Mouse (Mus musculus) midbrain, embryonic 13.5 days (tissue): ENCODE data around the gene Nrn1. TPM values are rescaled to one million over a fixed set of nuclear protein-coding genes. Genes with fewer than 3 reads are reported as not detected.

Experiments
- ATAC-seq: fragments of 200-750 bp; cut with Nextera tagmentation; 2 replicates; pipeline ENCODE4 v1.8.0; 2017; ENCODE audit warnings: mild to moderate bottlenecking, moderate TSS enrichment, moderate library complexity
- H3K27ac ChIP-seq: fragments of 300-500 bp; sonication (generic); 2 replicates; pipeline ENCODE4 v1.5.1; 2015; ENCODE audit warnings: inconsistent platforms, mild to moderate bottlenecking, moderate library complexity
- H3K27me3 ChIP-seq: fragments of 300-500 bp; sonication (generic); 2 replicates; pipeline ENCODE4 v1.6.1; 2015; ENCODE audit warnings: mild to moderate bottlenecking, inconsistent platforms
- H3K36me3 ChIP-seq: fragments of 300-500 bp; sonication (generic); 2 replicates; pipeline ENCODE4 v1.6.1; 2015; ENCODE audit warnings: mild to moderate bottlenecking, inconsistent platforms
- H3K4me1 ChIP-seq: fragments of 300-500 bp; sonication (generic); replicated peaks from 2 replicates; pipeline ENCODE4 v1.6.1; 2015; ENCODE audit warnings: inconsistent platforms
- H3K4me2 ChIP-seq: fragments of 300-500 bp; sonication (generic); replicated peaks from 2 replicates; pipeline ENCODE4 v1.6.1; 2015; ENCODE audit warnings: moderate library complexity, mild to moderate bottlenecking, inconsistent platforms
- H3K4me3 ChIP-seq: fragments of 300-500 bp; sonication (generic); replicated peaks from 2 replicates; pipeline ENCODE4 v1.5.1; 2015; ENCODE audit warnings: mild to moderate bottlenecking, inconsistent platforms
- H3K9ac ChIP-seq: fragments of 300-500 bp; sonication (generic); replicated peaks from 2 replicates; pipeline ENCODE4 v1.6.1; 2015; ENCODE audit warnings: mild to moderate bottlenecking, inconsistent platforms
- H3K9me3 ChIP-seq: fragments of 300-500 bp; sonication (generic); 2 replicates; pipeline ENCODE4 v1.6.1; 2016; ENCODE audit warnings: mild to moderate bottlenecking, inconsistent platforms
- WGBS: fragments of 180-500 bp; shearing (Covaris S2); methylation state at CpG from one replicate; pipeline ENCODE4 v1.1.7; 2015; 5-methylcytosine and 5-hydroxymethylcytosine counted together
- polyA plus RNA-seq: library from polyadenylated mRNA; unstranded; fragments of >200 nt; fragmentation: Nextera tagmentation; extraction: Ambion mirVana; gene quantifications from 2 replicates; pipeline ENCODE4 v1.2.1, GENCODE M21; 2015

Gene Nrn1
- polyA plus RNA-seq, 1 experiment from 2014 or later = 79.8 TPM

DNA sequence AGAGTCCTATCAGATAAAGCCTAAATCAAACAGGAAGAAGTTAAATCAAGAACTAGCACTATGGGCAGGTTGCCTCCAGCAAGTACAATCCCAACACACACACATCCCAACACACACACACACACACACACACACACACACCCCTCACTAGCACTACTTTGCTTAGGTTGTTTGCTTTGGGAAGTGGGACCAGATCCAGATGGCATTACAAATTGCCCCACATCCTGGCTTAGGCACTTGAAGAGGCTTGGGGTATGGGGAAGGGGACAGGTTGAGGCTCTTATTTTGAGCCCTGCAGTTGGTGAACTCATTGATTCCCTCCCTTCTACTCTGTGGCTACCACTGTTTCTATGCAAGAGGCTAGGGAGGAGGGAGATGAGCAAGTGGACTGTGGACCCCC, 12.6 kb downstream of the Nrn1 start:
- peaks cover 64% of the 10 kb centered on the region for H3K27me3 ChIP-seq
- H3K4me1 ChIP-seq = peaks cover 49% of the 10 kb centered on the region
- no peak overlapping the region for H3K27ac ChIP-seq

DNA sequence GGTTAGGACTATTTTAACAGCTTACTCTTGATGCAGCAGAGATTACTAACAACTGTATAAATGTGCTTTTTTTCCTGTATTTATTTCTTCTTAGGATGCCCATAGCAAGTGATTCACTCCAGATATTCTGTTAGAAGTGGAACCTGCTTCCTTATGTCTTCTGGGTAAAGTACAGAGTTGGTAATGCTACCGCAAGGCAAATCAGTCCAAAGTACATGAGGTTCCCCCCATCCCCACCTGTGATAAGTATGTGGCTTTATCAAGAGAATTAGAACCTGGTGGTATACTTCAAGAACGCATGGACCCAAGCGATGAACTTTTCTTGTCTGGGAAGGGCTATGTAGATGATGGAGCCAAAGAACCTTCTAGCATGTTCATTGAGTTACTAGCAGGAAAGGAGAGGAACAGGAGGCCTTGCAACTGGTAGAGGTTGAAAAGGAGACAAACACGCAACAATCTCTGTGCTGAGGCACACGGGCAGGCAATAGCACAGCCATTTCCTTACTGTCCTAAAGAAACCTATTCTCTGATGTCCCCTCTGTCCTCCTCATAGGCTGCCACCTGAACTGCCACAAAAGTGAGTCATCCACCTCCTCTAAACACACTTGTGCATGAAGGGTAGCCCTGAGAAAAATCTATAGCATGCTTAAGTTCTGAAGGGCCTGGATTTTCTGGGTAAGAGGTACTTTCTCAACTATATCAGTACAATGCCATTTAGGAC, 14.5 kb downstream of the Nrn1 start:
- H3K27me3 ChIP-seq = peaks cover 56% of the 10 kb centered on the region
- no peaks in the 10 kb centered on the region for H3K36me3 ChIP-seq
- no peak for ATAC-seq
- 97% methylated on average over 5 of the region's 5 CpGs for WGBS
- no peak overlapping the region for H3K27ac ChIP-seq
- peaks cover 35% of the 10 kb centered on the region for H3K4me1 ChIP-seq
- H3K9me3 ChIP-seq = no peaks in the 10 kb centered on the region
- no peak overlapping the region for H3K9ac ChIP-seq
- H3K4me2 ChIP-seq = no peak overlapping the region
- no peak overlapping the region for H3K4me3 ChIP-seq

More for the DNA sequence above, 12.6 kb downstream of the Nrn1 start:
- no peak overlapping the region for H3K4me3 ChIP-seq
- no peak for ATAC-seq
- H3K36me3 ChIP-seq = no peaks in the 10 kb centered on the region
- H3K9ac ChIP-seq = no peak overlapping the region
- no peaks in the 10 kb centered on the region for H3K9me3 ChIP-seq
- H3K4me2 ChIP-seq = no peak overlapping the region

- no peak overlapping the region for H3K27ac ChIP-seq
- H3K36me3 ChIP-seq = no peaks in the 10 kb centered on the region
- no peak overlapping the region for H3K4me2 ChIP-seq
- H3K9ac ChIP-seq = no peak overlapping the region
- H3K4me1 ChIP-seq = 0 out of 2 replicates have a peak, but pooled peaks cover 6% of the 10 kb centered on the region
- 68% methylated on average over 3 of the region's 3 CpGs for WGBS
- H3K4me3 ChIP-seq = no peak overlapping the region
- peaks cover 30% of the 10 kb centered on the region for H3K27me3 ChIP-seq
- ATAC-seq = no peak
- no peaks in the 10 kb centered on the region for H3K9me3 ChIP-seq
Measured at GRCm38 (mm10) chr13:36717376-36717775, 17.6 kb downstream of the Nrn1 start.

DNA sequence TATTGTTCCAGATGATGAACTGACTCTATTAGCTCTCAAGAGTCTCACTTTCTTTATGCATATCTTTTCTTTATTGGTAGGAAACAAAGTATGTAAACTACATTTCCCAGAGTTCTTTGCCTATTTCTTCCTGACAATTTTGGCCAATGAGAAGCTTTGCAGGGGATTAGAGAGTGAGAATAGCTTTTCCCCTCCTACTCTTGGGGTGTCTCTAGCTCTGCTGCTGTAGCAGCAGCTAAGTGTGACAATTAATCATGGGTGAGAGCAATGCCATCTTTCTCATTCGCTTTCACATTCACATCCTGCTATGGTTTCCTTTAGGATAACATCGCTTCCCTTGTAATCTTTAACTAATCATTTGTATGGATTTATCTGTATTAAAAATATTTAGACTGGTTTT, 18.2 kb downstream of the Nrn1 start:
- no peak overlapping the region for H3K27ac ChIP-seq
- no peaks in the 10 kb centered on the region for H3K4me1 ChIP-seq
- H3K9me3 ChIP-seq = no peaks in the 10 kb centered on the region
- WGBS = 57% methylated on average over 2 of the region's 2 CpGs
- H3K36me3 ChIP-seq = no peaks in the 10 kb centered on the region
- no peak overlapping the region for H3K4me3 ChIP-seq
- ATAC-seq = peak; percentile 76; the same call in 1 of the 2 replicates
- H3K9ac ChIP-seq = no peak overlapping the region
- no peak overlapping the region for H3K4me2 ChIP-seq
- peaks cover 23% of the 10 kb centered on the region for H3K27me3 ChIP-seq

DNA sequence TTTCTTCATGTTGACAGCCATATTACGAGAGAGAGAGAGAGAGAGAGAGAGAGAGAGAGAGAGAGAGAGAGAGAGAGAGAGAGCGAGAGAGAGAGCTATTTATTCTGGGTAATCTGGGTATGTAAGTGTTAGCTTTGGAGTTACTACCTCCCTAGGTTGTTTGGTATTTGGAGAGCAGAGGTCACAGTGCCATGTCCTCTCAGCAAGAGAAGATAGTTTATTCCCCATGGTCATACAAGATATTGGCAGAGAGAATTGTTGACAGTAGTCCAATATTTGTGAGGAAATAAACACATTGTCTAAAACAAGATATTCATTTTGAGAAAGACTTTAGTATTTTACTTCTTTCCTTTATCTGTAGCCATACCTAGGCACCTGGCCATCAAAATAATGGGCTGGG, 20.8 kb downstream of the Nrn1 start:
- H3K36me3 ChIP-seq = no peaks in the 10 kb centered on the region
- no peak overlapping the region for H3K4me3 ChIP-seq
- H3K4me2 ChIP-seq = no peak overlapping the region
- no peaks in the 10 kb centered on the region for H3K9me3 ChIP-seq
- no peak for ATAC-seq
- 0 out of 2 replicates have a peak, but pooled peaks cover under 1% of the 10 kb centered on the region for H3K27me3 ChIP-seq
- no peaks in the 10 kb centered on the region for H3K4me1 ChIP-seq
- H3K9ac ChIP-seq = no peak overlapping the region
- no peak overlapping the region for H3K27ac ChIP-seq
- 88% methylated on average over 2 of the region's 2 CpGs for WGBS

DNA sequence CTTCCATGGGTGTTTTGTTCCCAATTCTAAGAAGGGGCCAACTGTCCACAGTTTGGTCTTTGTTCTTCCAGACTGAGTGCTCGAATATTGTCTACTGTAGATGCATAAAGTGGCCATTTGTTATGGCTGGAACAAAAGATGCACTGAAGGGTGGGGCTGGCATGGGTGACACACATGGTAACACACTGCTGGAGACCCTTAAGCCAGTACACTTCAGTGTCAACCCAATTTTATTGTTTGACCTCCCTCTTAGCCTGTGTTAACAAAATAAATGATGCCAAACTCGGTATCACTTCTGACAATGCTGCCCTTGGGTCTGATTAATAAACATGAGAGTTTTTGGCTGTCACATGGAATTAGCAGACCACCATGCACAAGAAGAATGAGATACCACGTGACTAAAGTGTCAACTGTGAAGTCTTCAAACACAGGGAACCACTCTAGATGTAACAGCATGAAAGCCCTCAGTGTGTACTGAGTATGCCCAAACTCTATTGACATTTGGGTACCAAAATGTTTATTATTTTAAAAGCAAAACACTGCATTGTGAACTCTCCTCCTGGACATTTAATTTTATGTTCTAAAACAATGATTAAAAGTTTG, 27.7 kb downstream of the Nrn1 start:
- WGBS = 28% methylated on average over 3 of the region's 3 CpGs
- H3K4me2 ChIP-seq = no peak overlapping the region
- no peaks in the 10 kb centered on the region for H3K36me3 ChIP-seq
- no peak overlapping the region for H3K27ac ChIP-seq
- no peak for ATAC-seq
- 0 out of 2 replicates have a peak, but pooled peaks cover 5% of the 10 kb centered on the region for H3K4me1 ChIP-seq
- no peaks in the 10 kb centered on the region for H3K27me3 ChIP-seq
- H3K9me3 ChIP-seq = no peaks in the 10 kb centered on the region
- no peak overlapping the region for H3K4me3 ChIP-seq
- H3K9ac ChIP-seq = no peak overlapping the region

DNA sequence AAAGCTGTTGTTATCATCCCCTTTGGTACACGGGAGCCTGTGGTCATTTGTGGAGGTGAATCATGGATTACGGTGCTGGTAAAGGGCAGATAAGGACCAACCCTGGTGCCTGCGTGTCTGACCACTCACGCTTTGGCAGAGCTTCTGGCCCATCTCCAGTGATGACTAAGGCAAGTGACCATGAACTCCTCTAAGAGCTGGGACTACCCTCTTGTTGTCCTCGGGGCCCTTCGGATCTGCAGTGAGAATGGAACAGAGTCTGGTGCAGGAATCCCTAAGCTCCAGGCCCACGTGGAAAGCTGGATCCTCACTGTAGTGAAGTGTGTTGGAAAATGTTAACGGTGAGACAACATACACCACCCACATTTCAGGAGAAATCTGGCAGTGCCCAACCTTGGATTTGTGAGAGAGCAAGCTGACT, 38.6 kb downstream of the Nrn1 start:
- no peaks in the 10 kb centered on the region for H3K4me1 ChIP-seq
- no peaks in the 10 kb centered on the region for H3K9me3 ChIP-seq
- no peaks in the 10 kb centered on the region for H3K27me3 ChIP-seq
- no peak overlapping the region for H3K4me3 ChIP-seq
- no peak overlapping the region for H3K4me2 ChIP-seq
- H3K36me3 ChIP-seq = no peaks in the 10 kb centered on the region
- H3K27ac ChIP-seq = no peak overlapping the region
- no peak for ATAC-seq
- WGBS = 90% methylated on average over 8 of the region's 8 CpGs
- H3K9ac ChIP-seq = no peak overlapping the region

- Histone ChIP-seq H3K4me2 (no peak overlapping the region), H3K9ac (no peak overlapping the region), H3K9me3 (no peaks in the 10 kb centered on the region), H3K27ac (no peak overlapping the region), H3K27me3 (no peaks in the 10 kb centered on the region), H3K36me3 (no peaks in the 10 kb centered on the region), H3K4me1 (no peaks in the 10 kb centered on the region), H3K4me3 (no peak overlapping the region)
- no peak for ATAC-seq
- 72% methylated on average over 7 of the region's 7 CpGs for WGBS
Measured at GRCm38 (mm10) chr13:36695516-36696201, 39.3 kb downstream of the Nrn1 start.

DNA sequence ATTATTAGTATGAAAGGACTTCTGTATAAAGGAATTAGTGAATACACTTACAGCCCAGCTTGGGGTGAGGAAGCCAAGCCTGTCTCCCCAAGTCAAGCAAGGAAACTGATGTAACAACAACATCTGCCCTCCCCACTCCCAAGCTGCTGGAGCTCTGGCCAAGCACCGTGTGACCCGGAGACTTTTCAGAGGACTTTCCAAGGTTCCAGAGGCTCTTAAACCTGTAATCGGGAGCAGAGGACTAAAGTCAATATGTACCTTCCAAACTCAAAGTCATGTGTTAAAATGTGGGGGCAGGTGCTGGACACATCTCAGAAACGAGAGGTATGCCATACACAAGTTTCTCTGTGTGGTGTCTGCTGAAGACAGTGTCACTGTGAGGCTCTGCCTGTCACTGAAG, 51.4 kb downstream of the Nrn1 start:
- Histone ChIP-seq H3K4me1 (no peaks in the 10 kb centered on the region), H3K4me3 (no peak overlapping the region), H3K4me2 (no peak overlapping the region), H3K27ac (no peak overlapping the region), H3K9ac (no peak overlapping the region), H3K36me3 (no peaks in the 10 kb centered on the region), H3K9me3 (0 out of 2 replicates have a peak, but pooled peaks cover 3% of the 10 kb centered on the region), H3K27me3 (no peaks in the 10 kb centered on the region)
- ATAC-seq = no peak
- WGBS = 81% methylated on average over 4 of the region's 4 CpGs

DNA sequence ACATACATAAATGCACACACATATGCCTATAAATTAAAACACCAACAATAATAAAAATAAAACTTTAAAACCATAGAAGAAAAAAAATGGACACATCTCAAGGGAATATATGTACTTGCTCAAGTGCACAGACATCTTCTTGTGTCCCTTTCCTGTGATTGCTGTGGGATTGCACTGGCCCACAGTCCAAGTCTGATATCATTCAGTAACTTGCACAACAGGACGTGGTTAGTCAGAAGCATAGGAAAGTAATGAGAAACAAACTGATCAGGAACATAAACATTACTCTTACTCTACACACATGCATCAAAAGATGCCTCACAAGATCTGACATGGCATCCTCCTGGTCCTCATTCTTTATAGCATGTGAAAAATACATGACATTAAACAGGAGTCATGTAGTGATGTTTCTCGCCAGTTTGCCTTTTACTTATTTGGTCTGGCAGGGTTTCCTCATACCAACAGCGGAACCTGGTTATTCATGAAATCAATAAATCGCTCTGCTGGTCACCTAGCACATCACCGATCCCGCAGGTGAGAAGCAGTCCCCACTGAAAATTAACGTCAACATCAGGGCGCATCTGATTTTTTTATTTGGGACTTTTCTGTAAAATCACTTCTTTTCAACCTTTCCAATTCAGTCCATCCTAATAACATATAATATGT, 54.1 kb downstream of the Nrn1 start:
- H3K4me2 ChIP-seq = no peak overlapping the region
- no peak overlapping the region for H3K27ac ChIP-seq
- H3K9me3 ChIP-seq = no peaks in the 10 kb centered on the region
- no peaks in the 10 kb centered on the region for H3K27me3 ChIP-seq
- H3K4me3 ChIP-seq = no peak overlapping the region
- H3K9ac ChIP-seq = no peak overlapping the region
- 90% methylated on average over 8 of the region's 8 CpGs for WGBS
- no peak for ATAC-seq
- H3K36me3 ChIP-seq = no peaks in the 10 kb centered on the region
- H3K4me1 ChIP-seq = no peaks in the 10 kb centered on the region

DNA sequence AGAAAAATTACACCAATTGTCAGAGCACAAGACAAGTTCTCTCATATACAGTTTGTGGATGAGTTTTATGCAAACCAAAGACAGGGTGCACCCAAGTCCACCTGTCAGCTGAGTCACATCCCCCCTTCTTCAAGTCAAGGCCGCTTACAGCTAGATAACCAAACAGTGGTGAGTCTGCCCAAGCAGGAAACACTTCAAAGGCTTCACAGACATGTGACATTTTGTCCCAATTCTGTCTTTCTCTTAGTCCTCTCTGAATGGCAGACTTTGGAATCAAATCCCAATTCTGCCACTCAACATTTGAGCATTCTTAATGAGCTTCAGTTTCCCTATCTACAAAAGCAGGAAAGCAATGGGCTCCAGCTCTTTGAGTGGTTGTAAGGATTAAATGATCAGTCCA, 55.6 kb downstream of the Nrn1 start:
- ATAC-seq = no peak
- Histone ChIP-seq H3K9me3 (no peaks in the 10 kb centered on the region), H3K4me1 (no peaks in the 10 kb centered on the region), H3K9ac (no peak overlapping the region), H3K4me3 (no peak overlapping the region), H3K27ac (no peak overlapping the region), H3K36me3 (no peaks in the 10 kb centered on the region), H3K27me3 (no peaks in the 10 kb centered on the region), H3K4me2 (no peak overlapping the region)
- 73% methylated on average over 1 of the region's 1 CpGs for WGBS
